Mouse (Mus musculus) granulocyte monocyte progenitor cell, adult 5-6 weeks (primary cell): ENCODE results near the gene Sec23b. TPM values are rescaled to one million over a fixed set of nuclear protein-coding genes. Genes with fewer than 3 reads are reported as not detected.
"Not testable (repeated sequence)": the region's sequence is repeated elsewhere in the genome, so short reads cannot be mapped to it uniquely, and the experiment has no call there.

Source experiments
- ATAC-seq: replicated peaks from 2 replicates; pipeline ENCODE4 v1.8.0; 2016; ENCODE audit warnings: mild to moderate bottlenecking, moderate TSS enrichment, inconsistent platforms; ENCODE audit not compliant: poor library complexity, severe bottlenecking
- total RNA-seq, 2 experiments: library from RNA; stranded (forward) in 1 of 2; stranded (reverse) in 1 of 2; fragments of 200-712, 200-1000 nt in 1 of 2; fragments of >200 nt in 1 of 2; fragmentation: Nextera tagmentation in 1 of 2; gene quantifications; 2 replicates each; pipeline ENCODE4 v1.2.3; 2014 to 2017

The Sec23b gene
- total RNA-seq (2014; fragmentation: Nextera tagmentation) (56.9 and 79.4 TPM in 2 replicates), total RNA-seq (2017) (120 and 130 TPM in 2 replicates)

DNA sequence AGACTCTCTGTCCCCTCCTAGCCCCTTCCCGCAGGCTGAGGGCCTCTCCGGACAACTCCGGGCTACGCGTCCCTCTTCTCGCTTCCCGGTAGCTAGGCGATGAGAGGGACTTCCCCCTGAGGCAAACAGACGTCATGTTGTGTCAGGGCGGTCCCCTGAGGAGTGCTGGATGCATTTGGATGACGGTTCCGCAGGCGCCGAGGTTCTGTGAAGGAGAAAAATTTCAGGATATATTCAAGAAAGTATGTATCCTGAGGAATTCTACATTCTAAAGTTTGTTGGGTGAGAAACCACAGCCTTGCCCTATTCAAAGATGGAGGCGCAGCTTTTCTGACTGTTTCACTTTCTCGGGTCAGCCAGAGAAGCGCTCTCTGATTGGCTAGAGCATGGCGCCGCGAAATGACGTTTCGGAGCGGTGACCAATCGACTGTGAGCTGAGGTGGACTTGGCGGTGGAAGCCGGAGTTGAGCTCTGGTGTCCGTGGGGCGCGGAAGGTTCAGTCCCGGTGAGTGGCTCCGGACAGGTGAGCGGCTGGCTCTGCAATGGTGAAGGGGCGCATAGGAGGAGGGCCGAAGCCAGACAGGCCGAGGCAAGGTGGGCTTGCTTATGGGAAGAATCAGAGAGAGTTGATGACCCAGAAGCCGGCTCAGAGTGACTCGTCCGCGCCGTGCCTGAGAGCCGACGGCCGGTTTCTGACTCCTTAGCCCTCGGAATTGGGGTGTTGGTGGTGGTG is at the start of gene Sec23b:
Gene Sec23b (plus strand): TSS at position 410 of the 733 bp plus-strand sequence.
- peak; percentile 93 for ATAC-seq

DNA sequence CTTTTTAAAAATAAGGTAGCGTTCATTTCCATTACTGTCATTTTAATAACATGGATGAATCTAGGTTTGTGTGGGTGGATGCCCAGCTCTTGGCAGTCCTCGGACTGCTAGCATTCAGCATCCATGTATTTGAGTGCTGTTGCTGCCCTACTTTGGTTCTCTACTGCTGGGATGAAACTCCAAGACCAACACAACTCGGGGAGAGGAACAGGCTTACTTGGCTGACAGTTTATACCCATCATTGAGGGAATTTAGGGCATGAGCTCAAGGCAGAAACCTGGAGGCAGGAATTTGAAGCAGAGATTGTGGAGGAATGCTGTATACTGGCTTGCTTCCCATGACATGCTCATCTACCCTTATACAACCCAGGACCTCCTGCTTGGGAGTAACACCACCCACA is 41.4 kb upstream of the Sec23b start:
- ATAC-seq = no peak

DNA sequence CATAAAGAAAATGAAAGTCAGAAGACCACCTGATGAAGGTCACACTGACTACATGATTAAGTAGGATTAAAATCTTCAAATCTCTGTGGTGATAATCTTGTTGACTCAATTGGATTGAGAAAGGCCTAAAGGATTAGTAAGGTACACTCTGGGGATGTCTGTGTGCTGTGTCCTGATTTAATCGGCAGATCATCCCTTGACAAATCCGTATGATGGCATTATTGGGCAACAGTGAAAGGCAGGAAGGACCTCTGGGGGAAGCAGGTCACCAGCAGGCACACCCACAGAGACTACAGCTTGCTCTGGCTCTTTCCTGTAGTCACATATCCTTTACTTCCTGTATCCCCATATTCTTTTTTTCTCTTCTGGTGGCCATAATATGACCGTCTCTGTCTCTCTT is 36.3 kb upstream of the Sec23b start:
- ATAC-seq = peak; percentile 56; the same call in 1 of the 2 replicates

DNA sequence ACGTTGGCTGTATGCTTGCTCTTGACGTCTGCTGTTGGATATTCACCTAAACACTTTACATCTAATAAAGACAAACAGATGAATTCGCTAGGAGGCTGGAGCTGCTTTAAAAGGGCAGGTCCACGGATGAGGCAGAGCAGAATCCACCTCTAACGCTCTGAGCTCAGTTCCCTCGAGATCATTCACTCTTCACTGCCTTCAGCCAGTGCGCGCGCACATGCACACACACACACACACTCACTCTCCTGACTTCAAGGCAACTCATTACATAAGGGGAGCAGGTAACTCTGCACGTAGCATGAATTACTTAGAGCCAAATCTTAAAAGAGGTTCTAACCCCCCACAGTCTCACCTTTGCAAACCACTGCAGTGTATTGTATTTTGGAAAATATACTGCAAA is 30.2 kb upstream of the Sec23b start:
- ATAC-seq = no peak

DNA sequence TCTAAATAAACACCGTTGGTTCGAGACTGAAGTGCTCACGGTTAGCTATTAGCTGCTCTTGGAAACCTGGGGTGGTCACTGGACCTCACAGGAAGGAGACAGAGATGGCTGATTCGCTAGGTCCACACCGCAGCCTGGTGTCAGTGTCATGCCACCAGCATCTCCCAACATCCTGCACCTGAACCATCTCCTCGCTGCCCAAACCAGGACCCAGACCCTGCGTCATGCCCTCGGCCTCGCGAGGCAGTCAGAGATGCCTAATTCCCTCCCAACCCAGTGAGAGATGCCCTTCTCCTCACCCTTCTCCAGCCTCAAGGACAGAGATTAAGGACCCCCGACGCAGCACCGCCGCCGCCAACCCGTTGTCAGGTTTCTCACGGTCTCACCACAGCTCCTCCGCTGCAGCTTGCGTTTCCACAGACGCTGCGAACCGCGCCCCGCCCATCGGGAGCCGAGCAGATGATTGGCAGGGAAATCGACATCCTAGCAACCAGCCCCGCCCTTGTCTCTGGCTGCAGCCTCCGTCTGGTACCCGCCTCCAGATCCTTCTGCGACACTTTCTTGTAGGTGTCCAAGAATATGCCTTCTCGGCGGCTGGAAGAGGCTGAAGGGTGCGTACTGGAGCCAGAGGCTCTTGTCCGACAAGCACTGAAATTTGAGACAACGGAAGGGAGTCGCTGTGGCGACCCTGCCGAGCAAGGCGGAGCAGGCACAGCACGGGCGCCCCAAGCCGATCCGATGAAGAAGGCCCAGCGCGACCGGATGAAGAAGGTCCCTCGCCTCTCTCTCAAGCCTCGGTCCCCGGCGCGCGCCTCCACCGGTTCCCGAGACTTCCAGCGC is 28.8 kb upstream of the Sec23b start, which contains the start of the genes Dzank1 and Polr3f:
Gene Dzank1 (minus strand): TSS at position 434 of the 840 bp plus-strand sequence.
Gene Polr3f (plus strand): TSS at position 738 of the 840 bp plus-strand sequence.
- peak; percentile 96 for ATAC-seq

DNA sequence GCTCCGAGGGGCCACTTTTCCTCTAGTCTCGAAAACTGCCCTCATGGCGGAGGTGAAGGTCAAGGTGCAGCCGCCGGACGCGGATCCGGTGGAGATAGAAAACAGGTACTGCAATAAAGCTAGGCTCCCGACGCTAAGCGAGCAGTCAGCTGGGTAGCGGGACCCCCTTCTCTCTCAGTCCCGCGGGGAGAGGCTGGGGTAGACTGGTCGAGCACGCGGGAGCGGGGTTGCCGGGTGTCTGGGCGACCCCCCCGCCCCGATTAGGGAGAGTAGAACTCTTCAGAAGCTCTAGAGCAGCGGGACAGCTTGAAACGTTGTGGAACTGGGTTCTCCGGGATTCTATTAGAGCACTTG is 28.2 kb upstream of the Sec23b start:
- ATAC-seq = peak; percentile 39

DNA sequence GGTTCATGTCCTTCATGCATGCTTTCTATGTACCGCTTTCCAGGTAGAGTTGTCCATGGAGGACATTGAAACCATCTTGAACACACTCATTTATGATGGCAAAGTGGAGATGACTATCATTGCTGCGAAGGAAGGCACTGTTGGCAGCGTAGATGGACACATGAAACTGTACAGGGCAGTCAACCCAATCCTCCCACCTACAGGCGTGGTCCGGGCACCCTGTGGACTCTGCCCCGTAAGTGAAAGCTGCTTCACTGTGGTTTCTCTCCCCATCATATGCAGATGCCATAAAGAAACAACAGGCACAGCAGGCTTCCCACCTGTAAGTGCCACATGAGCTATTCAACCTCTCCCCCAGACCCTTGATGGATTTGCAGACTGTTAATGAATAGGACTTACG is 18.9 kb upstream of the Sec23b start:
- ATAC-seq = no peak

DNA sequence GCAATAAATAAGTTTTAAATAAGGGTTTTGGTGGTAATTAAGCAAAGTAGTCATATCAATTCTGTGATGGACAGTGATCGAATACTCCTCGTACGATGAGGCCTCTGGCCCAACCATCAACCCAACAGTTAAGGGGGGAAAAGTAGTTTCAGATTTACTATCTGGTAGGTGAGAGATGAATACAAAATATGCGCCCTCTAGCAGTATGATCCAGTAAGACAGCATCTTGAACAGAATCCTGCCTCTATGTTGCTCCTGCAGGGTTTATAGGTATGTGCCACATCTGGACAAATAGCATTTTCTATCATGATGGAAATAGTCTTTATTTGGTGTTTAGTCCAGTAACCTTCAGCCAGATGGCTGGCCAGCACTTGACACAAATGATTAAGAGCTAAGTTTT is 14.8 kb upstream of the Sec23b start:
- ATAC-seq = peak; percentile 44; the same call in 1 of the 2 replicates

GRCm38 (mm10) chr2:144543670-144544069 is 12.4 kb upstream of the Sec23b start:
- ATAC-seq = no peak

GRCm38 (mm10) chr2:144544630-144545029 is 11.4 kb upstream of the Sec23b start:
- ATAC-seq = no peak

DNA sequence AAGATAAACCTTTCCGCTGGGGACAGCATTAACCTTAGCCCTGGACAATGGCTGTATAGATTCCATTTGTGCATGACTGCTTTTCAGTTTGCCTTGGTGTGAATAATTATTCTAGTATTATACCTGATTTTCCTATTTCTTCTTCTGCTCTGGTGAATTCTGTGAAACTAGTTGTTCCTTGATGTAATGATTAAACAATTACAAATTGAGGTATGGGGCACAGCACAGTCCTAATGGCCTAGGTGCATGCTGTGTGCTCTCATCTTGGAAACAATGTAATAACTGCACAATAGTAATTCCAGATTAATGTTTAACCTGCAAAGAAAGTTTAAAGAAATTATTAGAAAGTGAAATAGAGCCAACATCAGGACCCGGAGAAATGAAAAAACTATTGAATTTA is 11.0 kb upstream of the Sec23b start:
- ATAC-seq = no peak

GRCm38 (mm10) chr2:144545481-144545880 is 10.5 kb upstream of the Sec23b start:
- ATAC-seq = no peak

GRCm38 (mm10) chr2:144547559-144547958 is 8.5 kb upstream of the Sec23b start:
- no peak for ATAC-seq

DNA sequence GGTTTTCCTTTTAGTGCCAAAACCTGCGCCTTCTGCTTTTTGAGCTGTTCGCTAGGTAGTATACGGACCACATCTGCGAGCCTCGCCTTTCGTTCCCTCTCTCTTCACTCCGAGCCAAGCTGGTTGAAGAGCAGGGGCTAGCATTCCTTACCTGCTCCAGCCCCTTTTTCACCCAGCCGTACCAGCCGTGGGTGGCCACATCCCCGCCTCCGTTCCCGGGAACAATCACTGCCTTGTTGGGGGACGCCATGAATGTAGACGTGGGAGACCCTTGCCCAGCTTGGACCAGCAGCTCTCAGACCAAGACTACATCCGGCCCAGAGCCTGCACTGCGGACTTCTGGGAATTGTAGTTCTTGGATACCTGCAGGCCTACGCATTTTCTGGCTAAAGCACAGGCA is 5.5 kb upstream of the Sec23b start, which contains the start of gene Rbbp9:
Gene Rbbp9 (minus strand): TSS at position 341 of the 400 bp plus-strand sequence.
- peak; percentile 86 for ATAC-seq

GRCm38 (mm10) chr2:144553905-144554304 is 2.1 kb upstream of the Sec23b start:
- ATAC-seq = no peak

DNA sequence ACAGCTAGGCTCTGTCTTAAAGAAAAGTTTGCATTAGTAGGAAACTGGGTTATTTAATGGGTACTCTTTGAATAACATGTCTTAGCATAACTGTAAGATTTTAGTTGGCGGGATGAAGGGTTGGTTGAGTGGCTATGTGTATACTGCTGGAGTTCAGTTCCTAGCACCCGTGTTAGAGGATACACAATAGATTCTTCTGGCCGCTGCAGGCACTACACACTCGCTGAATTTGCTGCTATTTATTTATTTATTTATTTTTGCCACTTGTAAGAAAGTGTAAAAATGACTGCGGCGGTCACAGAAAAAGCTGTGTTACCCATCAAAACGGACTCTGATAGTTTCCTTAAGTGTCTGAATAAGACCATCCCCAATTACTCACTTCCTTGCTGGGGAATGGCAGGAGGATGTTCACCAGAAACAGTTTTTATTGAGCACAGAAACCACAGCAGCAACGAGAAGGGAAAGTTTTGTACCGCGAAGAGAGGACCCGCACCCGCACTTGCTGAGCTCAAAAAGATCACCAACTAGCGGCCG is 676 bp upstream of the Sec23b start:
- peak; percentile 6 for ATAC-seq

DNA sequence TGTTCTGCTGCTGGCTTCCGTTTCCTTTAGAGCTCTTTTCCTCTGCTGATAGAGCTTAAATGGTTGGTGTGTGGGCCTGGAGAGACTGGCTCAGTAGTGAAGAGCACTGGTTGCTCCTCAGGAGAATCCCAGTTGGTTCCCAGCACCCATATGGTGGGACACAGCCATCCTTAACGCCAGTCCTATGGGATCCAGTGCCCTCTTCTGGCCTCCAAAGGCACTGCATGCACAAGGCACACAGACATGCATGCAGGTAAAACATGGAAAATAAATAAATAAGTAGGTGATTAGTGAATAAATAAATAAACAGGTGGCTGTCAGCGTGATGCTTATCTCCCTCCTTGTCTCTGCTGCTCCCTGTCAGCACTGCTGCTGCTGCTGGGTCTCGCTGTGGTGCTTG is 32.7 kb downstream of the Sec23b start:
- 0 out of 2 replicates have a peak, but pooled peaks have one; percentile 42 for ATAC-seq

DNA sequence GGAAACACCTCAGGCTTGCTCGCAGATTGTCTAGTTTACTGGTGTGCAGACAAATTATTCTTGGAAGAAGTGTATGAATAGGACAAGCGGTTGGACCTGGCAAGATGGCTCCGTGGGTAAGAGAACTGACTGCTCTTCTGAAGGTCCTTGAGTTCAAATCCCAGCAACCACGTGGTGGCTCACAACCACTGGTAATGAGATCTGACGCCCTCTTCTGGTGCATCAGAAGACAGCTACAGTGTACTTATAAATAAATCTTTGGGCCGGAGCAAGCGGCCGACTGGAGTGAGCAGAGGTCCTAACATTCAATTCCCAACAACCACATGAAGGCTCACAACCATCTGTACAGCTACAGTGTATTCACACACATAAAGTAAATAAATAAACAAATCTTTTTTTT is 37.0 kb downstream of the Sec23b start:
- not testable (repeated sequence) for ATAC-seq

DNA sequence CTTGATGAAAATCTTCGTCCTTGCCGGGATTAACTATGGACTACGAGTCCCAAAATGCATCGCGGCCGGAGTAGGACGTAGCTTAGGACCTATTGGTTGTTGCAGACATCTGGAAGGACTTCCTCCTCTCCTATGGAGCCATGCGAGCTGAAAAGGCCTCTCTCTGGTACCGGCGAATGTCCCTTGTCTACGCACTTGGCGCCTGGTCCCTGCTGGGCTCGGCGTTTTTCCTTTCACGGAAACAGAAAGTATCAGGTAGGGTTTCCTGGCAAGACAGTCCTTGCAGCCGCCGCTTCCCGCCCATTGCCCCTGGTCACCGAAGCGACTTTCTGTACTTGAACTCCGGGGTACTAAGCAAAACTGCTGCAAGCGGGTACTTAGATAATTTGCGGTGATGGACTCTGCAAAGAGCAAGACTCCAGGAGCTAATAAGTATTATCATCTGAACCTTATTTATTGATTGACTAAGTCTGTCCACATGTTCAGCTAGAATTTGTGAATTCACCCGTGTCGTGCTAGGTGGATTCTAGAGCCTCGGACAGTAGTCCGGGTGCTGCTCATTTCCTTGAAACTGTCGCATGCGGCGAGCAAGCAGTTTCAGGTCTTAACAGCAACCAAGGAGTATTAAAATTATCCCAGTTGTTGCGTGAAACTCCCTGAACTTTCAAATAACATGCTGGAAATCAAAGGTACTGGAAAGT is 38.1 kb downstream of the Sec23b start, which contains the start of gene Smim26:
Gene Smim26 (plus strand): TSS at position 104 of the 701 bp plus-strand sequence.
- peak; percentile 97 for ATAC-seq

DNA sequence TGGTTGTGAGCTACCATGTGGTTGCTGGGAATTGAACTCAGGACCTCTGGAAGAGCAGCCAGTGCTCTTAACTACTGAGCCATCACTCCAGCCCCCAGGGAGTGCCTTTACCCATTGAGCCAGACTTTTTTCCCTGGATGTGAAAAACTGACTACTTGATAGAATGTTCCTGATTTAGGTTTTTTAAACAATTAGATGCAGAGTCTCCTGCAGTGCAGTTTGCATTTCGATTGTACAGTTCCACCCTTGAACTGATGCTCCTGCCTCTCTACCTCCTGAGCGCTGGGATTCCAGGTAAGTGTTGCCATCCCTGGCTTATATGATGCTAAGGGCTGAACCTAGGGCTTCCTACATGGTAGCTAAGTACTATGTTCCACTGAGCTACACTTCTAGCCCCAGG is 42.0 kb downstream of the Sec23b start:
- ATAC-seq = no peak
